Mouse (Mus musculus) kidney, adult 2 months (tissue): ENCODE measurements at regions not wholly inside any gene's neighbourhood (a gene's known extent, or its start where the extent isn't known, plus 50 kb on each side); places are given as distances from the start of the nearest gene placed in this dataset.

ENCODE experiments used
- CTCF ChIP-seq: fragments of 200-500 bp; conservative IDR thresholded peaks from 2 replicates; pipeline ENCODE4 v1.5.1; 2011; ENCODE audit warnings: low read depth, mild to moderate bottlenecking, control low read depth, low read length, moderate library complexity, mixed read lengths; ENCODE audit not compliant: insufficient read depth, insufficient read length
- POLR2A ChIP-seq: fragments of 200-500 bp; IDR thresholded peaks from one replicate; pipeline ENCODE4 v1.6.1; 2011; ENCODE audit warnings: low read depth, low read length, control low read depth

- no peak for TF ChIP-seq CTCF
- no peak for TF ChIP-seq POLR2A
Observed at GRCm38 (mm10) chr16:54894661-54895060, 403.1 kb downstream of the Zpld1 start.
